Mouse (Mus musculus) cerebellum, adult 2 months (tissue): ENCODE measurements around the gene Gm21981. TPM values are rescaled to one million over a fixed set of nuclear protein-coding genes. Genes with fewer than 3 reads are reported as not detected.
A peak's percentile ranks its signal among the peaks of the same experiment; 100 is the strongest.

Source experiments
- DNase-seq, 2 experiments: peaks; one replicate each; pipeline ENCODE4 v3.0.0; 2021
- H3K27ac ChIP-seq: fragments of 200-500 bp; 2 replicates; pipeline ENCODE4 v1.5.1; 2012; ENCODE audit warnings: low read length, control low read depth, inconsistent platforms; ENCODE audit not compliant: insufficient read depth
- H3K27me3 ChIP-seq: fragments of 200-500 bp; 2 replicates; pipeline ENCODE4 v1.6.1; 2012; ENCODE audit warnings: inconsistent platforms, mild to moderate bottlenecking, low read length, moderate library complexity; ENCODE audit not compliant: control insufficient read depth, insufficient read depth
- H3K4me1 ChIP-seq: fragments of 200-500 bp; 2 replicates; pipeline ENCODE4 v1.6.1; 2011; ENCODE audit warnings: low read length; ENCODE audit not compliant: control insufficient read depth, insufficient read depth
- H3K4me3 ChIP-seq: fragments of 200-500 bp; replicated peaks from 2 replicates; pipeline ENCODE3; 2011; ENCODE audit warnings: mild to moderate bottlenecking, low read depth, low read length, control low read depth; ENCODE audit not compliant: insufficient read depth
- CTCF ChIP-seq: fragments of 200-500 bp; IDR thresholded peaks from 2 replicates; pipeline ENCODE4 v1.5.1; 2011; ENCODE audit warnings: low read depth, mild to moderate bottlenecking, control low read depth, low read length, moderate library complexity, borderline replicate concordance; ENCODE audit not compliant: insufficient read depth
- POLR2A ChIP-seq: fragments of 200-500 bp; IDR thresholded peaks from 2 replicates; pipeline ENCODE4 v1.6.1; 2011; ENCODE audit warnings: low read length, control low read depth, borderline replicate concordance; ENCODE audit not compliant: insufficient read depth
- whole genome bisulfite sequencing: fragments of 180-500 bp; shearing (Covaris S2); methylation state at CpG from one replicate; pipeline ENCODE4 v1.1.7; 2018; 5-methylcytosine and 5-hydroxymethylcytosine counted together
- polyA plus RNA-seq: library from polyadenylated mRNA; depleted of rRNA; stranded (reverse); fragments of >200 nt; gene quantifications from 2 replicates; pipeline ENCODE4 v1.2.3, GENCODE M21; 2012; rRNA removed

Gene Gm21981
- 6.6 and 7.0 TPM in 2 replicates for polyA plus RNA-seq

- TF ChIP-seq POLR2A, result no peak
- TF ChIP-seq CTCF, result no peak
- no peak for DNase-seq
- WGBS, result 0% methylated on average over 3 of the region's 3 CpGs
- Histone ChIP-seq H3K4me3 (peak within 1 kb of the TSS; percentile 97), H3K27ac (no peak within 1 kb of the TSS; the same call in 1 of the 2 replicates), H3K27me3 (no peaks in the 10 kb centered on the region), H3K4me1 (peaks cover 3% of the 10 kb centered on the region; the same call in 1 of the 2 replicates)
Observed at GRCm38 (mm10) chr17:47694442-47694502, at the start of gene Gm21981. TSS of gene Gm21981 (minus strand) at chr17:47694455.

GRCm38 (mm10) chr17:47742991-47743734, 48.9 kb upstream of the Gm21981 start:
- H3K27me3 ChIP-seq, result no peaks in the 10 kb centered on the region
- peaks cover 12% of the 10 kb centered on the region for H3K4me1 ChIP-seq
- WGBS, result 53% methylated on average over 16 of the region's 16 CpGs
- TF ChIP-seq POLR2A (no peak), CTCF (peak; percentile 33; the same call in 1 of the 2 replicates)
- H3K4me3 ChIP-seq, result no peak overlapping the region
- DNase-seq, result no peak
- H3K27ac ChIP-seq, result no peak overlapping the region

GRCm38 (mm10) chr17:47740186-47740585, 45.9 kb upstream of the Gm21981 start:
- H3K27me3 ChIP-seq, result no peaks in the 10 kb centered on the region
- 89% methylated on average over 2 of the region's 2 CpGs for WGBS
- H3K4me1 ChIP-seq, result peaks cover 12% of the 10 kb centered on the region
- no peak overlapping the region for H3K27ac ChIP-seq
- no peak for TF ChIP-seq POLR2A
- no peak for TF ChIP-seq CTCF
- DNase-seq, result no peak
- H3K4me3 ChIP-seq, result no peak overlapping the region

DNA sequence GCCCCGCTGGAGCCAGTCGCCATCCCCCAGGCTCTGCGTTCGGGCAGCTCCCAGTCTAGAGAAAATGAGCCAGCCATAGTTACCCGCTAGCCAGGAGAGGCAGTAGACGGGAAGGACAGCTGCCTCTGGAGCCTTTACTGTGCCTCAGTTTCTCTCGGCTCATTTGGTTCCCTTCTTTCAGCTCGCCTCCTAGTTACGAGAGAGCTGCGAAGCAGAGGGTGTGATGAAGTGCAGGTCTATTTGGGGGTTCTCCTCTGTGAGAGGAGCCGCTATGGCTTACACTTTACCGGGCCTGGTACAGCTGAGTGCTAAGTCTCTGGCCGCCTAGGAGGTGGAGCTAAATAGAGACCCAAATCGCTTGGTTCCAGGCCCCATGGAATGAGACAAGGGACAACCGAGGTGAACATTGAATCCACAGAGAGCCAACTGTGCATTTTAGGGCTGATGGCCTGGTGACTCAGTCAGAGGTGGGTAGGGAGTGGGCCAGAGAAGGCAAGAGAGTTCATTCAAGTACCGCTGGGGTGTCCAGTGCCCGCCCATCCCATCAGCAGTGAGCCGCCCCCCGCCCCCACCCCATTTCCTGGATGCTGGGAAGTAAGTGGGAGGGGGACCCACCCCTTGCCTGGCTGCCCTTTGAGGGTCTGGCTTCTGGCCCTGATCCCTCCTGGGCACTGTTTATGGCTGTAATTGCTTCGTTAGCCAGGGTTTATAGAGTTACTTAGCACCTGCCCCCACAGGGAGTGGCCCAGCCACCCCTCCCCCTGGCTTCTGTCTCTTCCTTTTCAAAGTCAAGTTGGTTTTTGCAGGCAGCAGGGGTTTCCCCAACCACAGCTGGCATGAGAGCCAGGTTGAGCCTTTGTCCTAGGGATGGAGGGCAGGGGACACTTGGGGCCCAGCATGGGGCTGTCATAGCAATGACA, 44.9 kb upstream of the Gm21981 start:
- 23% methylated on average over 20 of the region's 20 CpGs for WGBS
- no peak for DNase-seq
- H3K4me3 ChIP-seq, result peak overlapping the region; percentile 92
- H3K27me3 ChIP-seq, result no peaks in the 10 kb centered on the region
- TF ChIP-seq CTCF, result no peak
- TF ChIP-seq POLR2A, result no peak
- peak overlapping the region; percentile 69 for H3K27ac ChIP-seq
- H3K4me1 ChIP-seq, result peaks cover 12% of the 10 kb centered on the region

DNA sequence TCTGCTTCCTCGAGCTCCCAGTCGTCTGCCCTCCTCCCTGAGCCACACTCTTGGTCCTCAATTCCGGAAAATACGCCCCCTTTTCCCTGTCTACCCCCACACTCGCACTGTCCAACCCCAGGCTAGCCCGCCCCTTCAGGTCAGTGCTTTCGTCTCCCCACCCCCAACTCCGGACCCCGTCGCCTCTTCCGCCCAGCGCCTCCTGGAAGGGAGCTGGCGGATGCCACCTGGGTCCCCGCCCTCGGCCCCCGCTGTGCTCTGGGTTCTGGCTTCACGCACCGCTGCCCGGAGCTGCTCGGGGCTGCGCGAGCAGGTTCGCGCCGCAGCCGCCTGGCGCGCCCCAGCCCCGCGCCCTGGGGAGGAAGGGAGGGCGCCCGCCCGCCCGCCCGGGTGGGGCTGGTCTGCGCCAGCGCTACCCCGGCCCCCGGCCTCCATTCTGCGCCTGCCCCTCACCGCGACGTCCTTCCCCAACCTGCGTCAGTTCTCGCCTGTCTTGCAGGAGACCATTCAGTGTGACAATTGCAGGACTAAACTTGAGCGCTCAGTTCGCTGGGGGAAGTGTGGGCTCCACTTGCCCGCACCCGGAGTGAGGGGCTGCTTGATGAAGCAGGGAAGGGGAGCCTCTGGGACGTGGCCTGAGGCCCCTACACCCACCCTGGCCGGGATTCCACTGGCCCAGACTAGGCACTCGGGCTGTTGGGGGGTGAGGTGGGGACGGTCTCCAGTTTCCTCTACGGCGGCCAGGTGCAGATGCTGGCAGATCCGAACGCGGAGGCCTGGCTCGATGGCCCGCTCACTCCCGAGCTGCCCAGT, 44.0 kb upstream of the Gm21981 start:
- under 1% methylated on average over 55 of the region's 61 CpGs for WGBS
- DNase-seq, result peak; percentile 56 to 61
- H3K4me3 ChIP-seq, result peak overlapping the region; percentile 92
- peak overlapping the region; percentile 69 for H3K27ac ChIP-seq
- peaks cover 12% of the 10 kb centered on the region for H3K4me1 ChIP-seq
- no peak for TF ChIP-seq POLR2A
- TF ChIP-seq CTCF, result no peak
- H3K27me3 ChIP-seq, result no peaks in the 10 kb centered on the region

GRCm38 (mm10) chr17:47737271-47738065, 43.2 kb upstream of the Gm21981 start:
- Histone ChIP-seq H3K4me3 (peak overlapping the region; percentile 92), H3K27me3 (no peaks in the 10 kb centered on the region), H3K27ac (peak overlapping the region; percentile 95), H3K4me1 (peaks cover 12% of the 10 kb centered on the region)
- under 1% methylated on average over 51 of the region's 60 CpGs for WGBS
- no peak for TF ChIP-seq CTCF
- TF ChIP-seq POLR2A, result no peak; the same call in 1 of the 2 replicates
- peak; percentile 87 to 89 for DNase-seq

GRCm38 (mm10) chr17:47736856-47737255, 42.6 kb upstream of the Gm21981 start, which contains the start of gene Tfeb:
TSS of gene Tfeb (plus strand) at chr17:47737030.
- peak; percentile 95 to 98 for DNase-seq
- H3K4me3 ChIP-seq, result peak within 1 kb of the TSS; percentile 92
- H3K27me3 ChIP-seq, result no peaks in the 10 kb centered on the region
- peaks cover 12% of the 10 kb centered on the region for H3K4me1 ChIP-seq
- WGBS, result under 1% methylated on average over 45 of the region's 47 CpGs
- H3K27ac ChIP-seq, result peak within 1 kb of the TSS; percentile 95
- peak; percentile 75 for TF ChIP-seq CTCF
- peak; percentile 38; the same call in 1 of the 2 replicates for TF ChIP-seq POLR2A
